Mouse (Mus musculus): ENCODE data around the gene Asb15. TPM values are rescaled to one million over a fixed set of nuclear protein-coding genes. Genes with fewer than 3 reads are reported as not detected.

Gene Asb15
- total and polyA plus RNA-seq, 2 experiments from 2014 or later = 0.24 to 0.31 TPM

DNA sequence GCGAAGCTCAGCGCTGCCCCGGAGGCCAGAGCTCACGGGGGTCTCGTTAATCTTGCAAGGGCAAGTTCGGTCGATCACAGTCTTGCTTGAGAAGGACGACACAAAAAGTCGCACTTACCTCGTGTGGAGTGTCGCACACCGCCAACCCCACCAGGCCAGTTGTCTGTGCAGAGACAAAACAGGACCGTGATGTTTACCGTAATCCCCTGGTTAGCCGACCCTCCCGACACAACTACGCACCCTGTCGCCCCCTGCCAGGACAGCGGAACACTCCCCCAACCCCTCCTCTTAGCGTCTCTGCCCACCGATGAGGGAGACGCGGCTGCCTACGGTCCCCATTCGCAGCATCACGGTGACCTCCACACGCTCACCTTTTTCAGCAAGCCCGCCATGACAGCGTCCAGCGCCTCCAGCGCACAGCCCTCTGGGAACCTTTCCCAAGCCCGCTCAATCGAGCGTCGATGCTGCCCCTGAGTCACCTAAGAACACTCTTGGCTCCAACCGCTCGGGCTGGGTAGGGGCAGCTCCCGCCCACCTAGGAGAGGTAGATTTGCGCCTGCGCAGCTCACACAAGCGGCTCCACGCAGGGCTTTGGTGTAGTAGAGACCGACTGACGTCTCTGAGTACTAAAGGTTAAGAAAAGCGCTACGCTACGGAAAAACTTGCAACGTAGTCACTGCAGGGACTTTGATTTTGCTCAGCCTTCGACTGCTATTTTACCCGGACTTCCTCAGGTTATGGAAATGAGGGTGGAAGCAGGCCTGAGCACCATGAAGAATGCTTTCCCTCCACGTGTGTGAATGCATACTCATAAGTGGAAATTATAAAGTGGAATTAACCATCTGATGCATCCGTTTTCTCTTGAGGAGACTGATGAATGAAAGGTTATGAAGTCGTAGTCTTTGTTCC lies 535 bp upstream of the Asb15 start, which contains the start of gene Ndufa5:
Ndufa5 (minus strand) TSS at position 859 of the 909 bp plus-strand sequence.
- peak; percentile 22; the same call in 1 of the 2 replicates for TF ChIP-seq CTCF (IDR thresholded peaks at IDR 0.05; ENCODE audit: low read depth)
- Histone ChIP-seq H3K36me3 (ENCODE audit: insufficient read depth, low read length) (peaks cover 6% of the 10 kb centered on the region; the same call in 1 of the 2 replicates), H3K9me3 (ENCODE audit: low read length) (no peaks in the 10 kb centered on the region), H3K4me1 (ENCODE audit: insufficient read depth, low read length) (peaks cover 8% of the 10 kb centered on the region; the same call in 1 of the 2 replicates), H3K9ac (replicated peaks; ENCODE audit: low read length) (peak within 1 kb of the TSS; percentile 64), H3K27ac (peak within 1 kb of the TSS; percentile 56), H3K4me2 (ENCODE audit: low read depth, low read length) (peak within 1 kb of the TSS; percentile 82), H3K27me3 (ENCODE audit: insufficient read depth, low read length) (no peaks in the 10 kb centered on the region), H3K4me3 (ENCODE audit: low read length) (peak within 1 kb of the TSS; percentile 49)
- DNase-seq (ENCODE audit: low spot score) (peak; percentile 98), ATAC-seq (peak; percentile 98)
- under 1% methylated on average over 53 of the region's 53 CpGs for WGBS

DNA sequence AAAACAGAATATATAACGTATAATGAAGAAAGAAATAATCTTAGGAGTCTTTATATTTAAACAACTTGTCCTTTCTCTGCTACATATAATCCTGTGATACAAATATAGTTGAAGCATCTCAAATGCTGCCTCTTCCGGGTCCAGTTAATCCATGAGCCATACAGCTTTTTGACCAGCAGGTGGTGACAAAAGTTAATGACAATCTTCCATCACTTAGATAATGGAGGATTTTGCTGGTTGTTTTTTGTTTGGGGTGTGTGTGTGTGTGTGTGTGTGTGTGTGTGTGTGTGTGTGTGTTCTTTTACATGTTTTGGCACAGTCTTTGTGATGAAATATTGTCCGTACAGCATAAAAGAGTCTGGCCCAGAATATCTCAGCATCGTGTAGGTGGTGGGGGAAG lies 2.2 kb downstream of the Asb15 start:
- peak; percentile 85 for TF ChIP-seq CTCF (IDR thresholded peaks at IDR 0.05; ENCODE audit: low read depth)
- Histone ChIP-seq H3K4me1 (ENCODE audit: insufficient read depth, low read length) (peaks cover 8% of the 10 kb centered on the region; the same call in 1 of the 2 replicates), H3K27ac (no peak overlapping the region), H3K9ac (replicated peaks; ENCODE audit: low read length) (no peak overlapping the region), H3K27me3 (ENCODE audit: insufficient read depth, low read length) (no peaks in the 10 kb centered on the region), H3K4me2 (ENCODE audit: low read depth, low read length) (peak overlapping the region; percentile 46), H3K4me3 (ENCODE audit: low read length) (peak overlapping the region; percentile 10; the same call in 1 of the 2 replicates), H3K9me3 (ENCODE audit: low read length) (no peaks in the 10 kb centered on the region), H3K36me3 (ENCODE audit: insufficient read depth, low read length) (no peaks in the 10 kb centered on the region)
- ATAC-seq = no peak
- DNase-seq (ENCODE audit: low spot score) = peak; percentile 83
- WGBS = 20% methylated on average over 4 of the region's 4 CpGs

DNA sequence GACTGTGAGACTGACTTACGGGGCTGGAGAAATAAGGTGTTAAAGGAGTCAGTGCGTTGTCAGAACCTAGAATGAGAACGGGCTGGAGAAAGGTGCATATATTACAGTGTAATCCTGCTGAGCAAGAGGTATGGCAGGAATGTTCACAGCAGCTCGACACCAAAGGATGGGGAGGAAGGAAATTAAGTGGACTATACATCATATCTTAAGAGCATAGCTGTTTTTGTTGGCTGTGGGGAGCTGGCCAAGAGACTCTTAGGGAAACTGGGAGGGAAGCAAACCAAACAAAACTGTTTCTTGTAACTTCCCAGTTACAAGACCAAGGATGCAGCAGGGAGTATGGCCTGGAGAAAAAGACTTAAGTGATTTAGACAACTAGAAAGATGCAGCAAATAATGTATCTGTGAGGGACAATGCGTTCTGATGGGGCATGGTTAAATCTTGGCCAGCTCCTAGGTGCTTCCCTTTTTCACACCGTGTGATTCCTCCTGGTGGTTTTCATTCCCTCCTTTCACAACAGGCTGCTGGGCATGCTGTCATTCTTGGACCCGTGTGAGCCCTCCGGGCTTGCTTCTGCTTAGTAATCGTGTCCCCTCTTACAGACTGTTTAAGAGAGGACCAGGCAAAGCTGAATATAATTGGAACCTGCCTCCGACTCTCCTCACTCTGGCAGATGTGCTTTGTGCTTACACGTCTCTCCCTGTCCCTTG lies 2.9 kb downstream of the Asb15 start:
- no peak for ATAC-seq
- H3K27me3 ChIP-seq (ENCODE audit: insufficient read depth, low read length) = no peaks in the 10 kb centered on the region
- 39% methylated on average over 11 of the region's 11 CpGs for WGBS
- no peak overlapping the region for H3K27ac ChIP-seq
- TF ChIP-seq CTCF (IDR thresholded peaks at IDR 0.05; ENCODE audit: low read depth) = no peak
- H3K4me1 ChIP-seq (ENCODE audit: insufficient read depth, low read length) = peaks cover 8% of the 10 kb centered on the region; the same call in 1 of the 2 replicates
- peak overlapping the region; percentile 10; the same call in 1 of the 2 replicates for H3K4me3 ChIP-seq (ENCODE audit: low read length)
- H3K36me3 ChIP-seq (ENCODE audit: insufficient read depth, low read length) = no peaks in the 10 kb centered on the region
- no peak overlapping the region for H3K9ac ChIP-seq (replicated peaks; ENCODE audit: low read length)
- H3K4me2 ChIP-seq (ENCODE audit: low read depth, low read length) = peak overlapping the region; percentile 46
- DNase-seq (ENCODE audit: low spot score) = no peak
- no peaks in the 10 kb centered on the region for H3K9me3 ChIP-seq (ENCODE audit: low read length)

DNA sequence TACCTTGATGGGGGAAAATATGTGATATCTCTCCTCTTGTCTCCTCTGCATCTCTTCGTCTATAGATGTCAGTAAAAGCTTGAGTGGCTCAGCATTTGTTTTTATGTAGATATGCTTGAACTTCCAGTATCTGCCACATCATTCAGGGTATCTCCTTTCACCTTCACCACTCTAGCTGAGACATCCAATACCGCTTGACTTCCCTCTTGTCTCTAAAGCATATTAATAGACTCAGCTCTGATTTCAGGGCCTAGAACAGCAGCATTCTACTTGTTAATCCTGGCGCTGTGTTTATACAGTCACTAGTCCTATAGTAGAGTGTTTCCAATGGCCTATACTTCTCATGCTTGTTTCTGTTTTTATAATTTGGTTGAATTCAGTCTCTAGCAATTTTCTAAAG lies 4.9 kb downstream of the Asb15 start:
- H3K9ac ChIP-seq (replicated peaks; ENCODE audit: low read length) = no peak overlapping the region
- ATAC-seq = no peak
- H3K4me2 ChIP-seq (ENCODE audit: low read depth, low read length) = no peak overlapping the region
- H3K27ac ChIP-seq = no peak overlapping the region
- no peak overlapping the region for H3K4me3 ChIP-seq (ENCODE audit: low read length)
- no peak for TF ChIP-seq CTCF (IDR thresholded peaks at IDR 0.05; ENCODE audit: low read depth)
- H3K4me1 ChIP-seq (ENCODE audit: insufficient read depth, low read length) = peaks cover 4% of the 10 kb centered on the region; the same call in 1 of the 2 replicates
- WGBS = 81% methylated on average over 3 of the region's 3 CpGs
- no peaks in the 10 kb centered on the region for H3K36me3 ChIP-seq (ENCODE audit: insufficient read depth, low read length)
- no peak for DNase-seq (ENCODE audit: low spot score)
- no peaks in the 10 kb centered on the region for H3K27me3 ChIP-seq (ENCODE audit: insufficient read depth, low read length)
- no peaks in the 10 kb centered on the region for H3K9me3 ChIP-seq (ENCODE audit: low read length)

DNA sequence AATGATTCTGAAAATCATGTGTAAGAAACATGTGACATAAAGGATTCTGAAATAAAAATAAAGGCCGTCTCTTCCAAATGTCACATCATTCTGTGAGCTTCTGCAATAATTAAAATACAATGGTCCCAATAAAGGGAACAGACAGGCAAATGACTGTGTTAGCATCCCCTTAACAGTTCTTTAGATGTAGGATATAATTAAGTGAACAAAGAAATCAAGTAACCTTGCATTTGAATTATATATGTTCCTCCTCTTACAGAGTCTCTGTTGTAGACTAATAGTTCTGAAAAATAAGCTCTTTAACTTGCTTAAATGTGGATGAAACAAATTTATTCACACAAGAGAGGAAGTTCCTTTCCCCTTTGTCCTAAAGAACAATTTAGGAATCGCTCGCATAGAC lies 10.5 kb downstream of the Asb15 start:
- Histone ChIP-seq H3K4me3 (ENCODE audit: low read length) (no peak overlapping the region), H3K9ac (replicated peaks; ENCODE audit: low read length) (no peak overlapping the region), H3K27me3 (ENCODE audit: insufficient read depth, low read length) (no peaks in the 10 kb centered on the region), H3K36me3 (ENCODE audit: insufficient read depth, low read length) (no peaks in the 10 kb centered on the region), H3K4me1 (ENCODE audit: insufficient read depth, low read length) (no peaks in the 10 kb centered on the region), H3K27ac (no peak overlapping the region), H3K4me2 (ENCODE audit: low read depth, low read length) (no peak overlapping the region), H3K9me3 (ENCODE audit: low read length) (no peaks in the 10 kb centered on the region)
- no peak for TF ChIP-seq CTCF (IDR thresholded peaks at IDR 0.05; ENCODE audit: low read depth)
- 85% methylated on average over 3 of the region's 3 CpGs for WGBS
- no peak for ATAC-seq
- DNase-seq (ENCODE audit: low spot score) = no peak

DNA sequence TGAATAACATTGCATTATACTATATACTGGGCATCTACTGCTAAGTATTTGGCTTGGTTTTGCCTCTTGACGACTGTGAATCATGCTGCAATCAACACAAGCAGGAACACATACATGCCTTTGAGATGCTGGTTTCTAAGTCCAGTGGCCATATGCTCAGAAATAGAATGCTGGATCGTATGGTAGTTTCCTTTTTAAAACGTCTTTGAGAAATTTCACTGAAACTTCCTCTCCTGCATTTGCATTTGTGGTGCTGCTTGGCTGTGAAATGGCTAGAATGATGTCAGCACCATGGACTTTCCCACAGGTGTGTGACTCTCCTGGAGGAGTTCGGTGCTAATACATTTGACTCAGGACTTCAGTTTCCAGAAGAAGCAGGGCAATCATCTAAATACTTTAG lies 12.2 kb downstream of the Asb15 start:
- H3K36me3 ChIP-seq (ENCODE audit: insufficient read depth, low read length) = no peaks in the 10 kb centered on the region
- WGBS = 79% methylated on average over 4 of the region's 4 CpGs
- no peaks in the 10 kb centered on the region for H3K9me3 ChIP-seq (ENCODE audit: low read length)
- no peak for DNase-seq (ENCODE audit: low spot score)
- H3K4me1 ChIP-seq (ENCODE audit: insufficient read depth, low read length) = no peaks in the 10 kb centered on the region
- no peak overlapping the region for H3K27ac ChIP-seq
- no peak overlapping the region for H3K4me2 ChIP-seq (ENCODE audit: low read depth, low read length)
- H3K4me3 ChIP-seq (ENCODE audit: low read length) = no peak overlapping the region
- no peak for ATAC-seq
- TF ChIP-seq CTCF (IDR thresholded peaks at IDR 0.05; ENCODE audit: low read depth) = no peak
- no peaks in the 10 kb centered on the region for H3K27me3 ChIP-seq (ENCODE audit: insufficient read depth, low read length)
- no peak overlapping the region for H3K9ac ChIP-seq (replicated peaks; ENCODE audit: low read length)

All from hindbrain, postnatal 0 days (tissue).